Mouse (Mus musculus) stomach, embryonic 14.5 days (tissue): ENCODE measurements around the gene Hrg. TPM values are rescaled to one million over a fixed set of nuclear protein-coding genes. Genes with fewer than 3 reads are reported as not detected.
"Not testable (repeated sequence)": the region's sequence is repeated elsewhere in the genome, so short reads cannot be mapped to it uniquely, and the experiment has no call there.

Source experiments
- ATAC-seq: fragments of 200-750 bp; cut with Nextera tagmentation; 2 replicates; pipeline ENCODE4 v1.8.0; 2017; ENCODE audit warnings: low read depth, moderate TSS enrichment; ENCODE audit not compliant: insufficient number of reproducible peaks, insufficient read depth, low FRiP score
- H3K27ac ChIP-seq: fragments of 300-500 bp; sonication (generic); 2 replicates; pipeline ENCODE4 v1.5.1; 2014; ENCODE audit warnings: mild to moderate bottlenecking, low read length, moderate library complexity, mixed read lengths
- H3K27me3 ChIP-seq: fragments of 300-500 bp; sonication (generic); 2 replicates; pipeline ENCODE4 v1.6.1; 2014; ENCODE audit warnings: low read length, control low read depth, mixed read lengths; ENCODE audit not compliant: control insufficient read depth, insufficient read depth
- H3K36me3 ChIP-seq: fragments of 300-500 bp; sonication (generic); 2 replicates; pipeline ENCODE4 v1.6.1; 2014; ENCODE audit warnings: mild to moderate bottlenecking, control low read depth, low read length, moderate library complexity, mixed read lengths; ENCODE audit not compliant: control insufficient read depth, insufficient read depth
- H3K4me1 ChIP-seq: fragments of 300-500 bp; sonication (generic); 2 replicates; pipeline ENCODE4 v1.6.1; 2014; ENCODE audit warnings: low read length, control low read depth, mixed read lengths; ENCODE audit not compliant: control insufficient read depth, insufficient read depth
- H3K4me2 ChIP-seq: fragments of 300-500 bp; sonication (generic); replicated peaks from 2 replicates; pipeline ENCODE4 v1.6.1; 2014; ENCODE audit warnings: low read depth, low read length, control low read depth
- H3K4me3 ChIP-seq: fragments of 300-500 bp; sonication (generic); 2 replicates; pipeline ENCODE4 v1.5.1; 2014; ENCODE audit warnings: low read depth, low read length, control low read depth
- H3K9ac ChIP-seq: fragments of 300-500 bp; sonication (generic); replicated peaks from 2 replicates; pipeline ENCODE4 v1.6.1; 2014; ENCODE audit warnings: low read depth, mild to moderate bottlenecking, control low read depth, low read length, moderate library complexity, mixed read lengths
- H3K9me3 ChIP-seq: fragments of 300-500 bp; sonication (generic); 2 replicates; pipeline ENCODE4 v1.6.1; 2016; ENCODE audit warnings: low read depth, low read length, control low read depth; ENCODE audit not compliant: control insufficient read depth
- WGBS: fragments of 180-500 bp; shearing (Covaris S2); extraction: QIAGEN DNeasy Blood & Tissue Kit; methylation state at CpG from one replicate; pipeline ENCODE4 v1.1.7; 2014; 5-methylcytosine and 5-hydroxymethylcytosine counted together
- polyA plus RNA-seq: library from polyadenylated mRNA; unstranded; fragments of >200 nt; fragmentation: Nextera tagmentation; extraction: Ambion mirVana; gene quantifications from 2 replicates; pipeline ENCODE4 v1.2.1, GENCODE M21; 2014

The Hrg gene
- polyA plus RNA-seq, 1 experiment from 2014 or later, result not detected

- no peaks in the 10 kb centered on the region for H3K4me1 ChIP-seq
- no peak overlapping the region for H3K4me2 ChIP-seq
- H3K36me3 ChIP-seq, result no peaks in the 10 kb centered on the region
- no peak for ATAC-seq
- no peaks in the 10 kb centered on the region for H3K27me3 ChIP-seq
- H3K27ac ChIP-seq, result no peak overlapping the region
- H3K9ac ChIP-seq, result no peak overlapping the region
- 64% methylated on average over 1 of the region's 1 CpGs for WGBS
- no peak overlapping the region for H3K4me3 ChIP-seq
- H3K9me3 ChIP-seq, result no peaks in the 10 kb centered on the region
Measured at GRCm38 (mm10) chr16:22967383-22968030, 16.6 kb downstream of the Hrg start.

GRCm38 (mm10) chr16:22996951-22997350, 46.1 kb downstream of the Hrg start:
- not testable (repeated sequence) for H3K9me3 ChIP-seq, H3K4me1 ChIP-seq, H3K36me3 ChIP-seq, H3K4me2 ChIP-seq, H3K27me3 ChIP-seq, H3K27ac ChIP-seq, ATAC-seq, H3K9ac ChIP-seq, H3K4me3 ChIP-seq
- WGBS, result 78% methylated on average over 3 of the region's 3 CpGs

Other genes starting within 250 kb of the Hrg start
- not detected in 2 replicates for gene Crygs, start 139.5 kb upstream of the Hrg start, polyA plus RNA-seq
- gene Tbccd1, start 93.4 kb upstream of the Hrg start, polyA plus RNA-seq, result 32.2 and 34.4 TPM in 2 replicates
- 75.1 and 87.3 TPM in 2 replicates for gene Dnajb11, start 93.2 kb upstream of the Hrg start, polyA plus RNA-seq
- gene Ahsg, start 59.8 kb upstream of the Hrg start, polyA plus RNA-seq, result 0.21 and 1.3 TPM in 2 replicates
- gene Fetub, start 32.7 kb upstream of the Hrg start, polyA plus RNA-seq, result 0.16 and 0.48 TPM in 2 replicates
- not detected in 2 replicates for gene Kng2, start 78.4 kb downstream of the Hrg start, polyA plus RNA-seq
- 0.13 and 0.59 TPM in 2 replicates for gene Kng1, start 106.8 kb downstream of the Hrg start, polyA plus RNA-seq
- 270 and 285 TPM in 2 replicates for gene Eif4a2, start 156.4 kb downstream of the Hrg start, polyA plus RNA-seq
- 112 and 121 TPM in 2 replicates for gene Rfc4, start 176.7 kb downstream of the Hrg start, polyA plus RNA-seq
- gene Adipoq, start 195.5 kb downstream of the Hrg start, polyA plus RNA-seq, result not detected in 2 replicates